Mouse (Mus musculus) liver, embryonic 14.5 days (tissue): ENCODE measurements around the gene Pbrm1. TPM values are rescaled to one million over a fixed set of nuclear protein-coding genes. Genes with fewer than 3 reads are reported as not detected.

ENCODE experiments used
- ATAC-seq: fragments of 200-750 bp; cut with Nextera tagmentation; 2 replicates; pipeline ENCODE4 v1.8.0; 2017; ENCODE audit warnings: moderate number of reproducible peaks, mild to moderate bottlenecking, moderate library complexity; ENCODE audit not compliant: insufficient read depth
- DNase-seq, 3 experiments: peaks; one replicate each; pipeline ENCODE4 v3.0.0-alpha.2; 2012 to 2013; ENCODE audit warnings: low read depth in 3 of 3, low spot score in 3 of 3
- H3K27ac ChIP-seq: fragments of 300-500 bp; sonication (generic); 2 replicates; pipeline ENCODE4 v1.5.1; 2014; ENCODE audit warnings: moderate library complexity, mild to moderate bottlenecking, control low read depth, inconsistent platforms
- H3K27me3 ChIP-seq: fragments of 300-500 bp; sonication (generic); 2 replicates; pipeline ENCODE4 v1.6.1; 2014; ENCODE audit warnings: mild to moderate bottlenecking, low read length, moderate library complexity; ENCODE audit not compliant: control insufficient read depth, insufficient read depth
- H3K36me3 ChIP-seq: fragments of 300-500 bp; sonication (generic); replicated peaks from 2 replicates; pipeline ENCODE4 v1.6.1; 2014; ENCODE audit warnings: low read depth; ENCODE audit not compliant: control insufficient read depth, insufficient read depth
- H3K4me1 ChIP-seq, 2 experiments: fragments of 200-500 bp in 1 of 2; fragments of 300-500 bp in 1 of 2; sonication (generic) in 1 of 2; replicated peaks; 2 replicates each; pipeline ENCODE4 v1.6.1; 2012 to 2014; ENCODE audit warnings: antibody characterized with exemption in 1 of 2, inconsistent platforms in 1 of 2, low read length in 1 of 2; ENCODE audit not compliant: control insufficient read depth in 2 of 2, insufficient read depth in 2 of 2
- H3K4me2 ChIP-seq: fragments of 300-500 bp; sonication (generic); 2 replicates; pipeline ENCODE4 v1.6.1; 2014; ENCODE audit warnings: low read depth, mild to moderate bottlenecking, control low read depth, moderate library complexity
- H3K4me3 ChIP-seq, 2 experiments: fragments of 200-500 bp in 1 of 2; fragments of 300-500 bp in 1 of 2; sonication (generic) in 1 of 2; 2 replicates each; pipeline ENCODE4 v1.5.1; 2012 to 2014; ENCODE audit warnings: low read depth in 2 of 2, low read length in 2 of 2, mild to moderate bottlenecking in 2 of 2, control low read depth in 1 of 2, inconsistent platforms in 1 of 2, moderate library complexity in 1 of 2; ENCODE audit not compliant: insufficient read depth in 1 of 2
- H3K9ac ChIP-seq: fragments of 300-500 bp; sonication (generic); replicated peaks from 2 replicates; pipeline ENCODE4 v1.6.1; 2014; ENCODE audit warnings: mild to moderate bottlenecking, control low read depth, moderate library complexity
- H3K9me3 ChIP-seq: fragments of 300-500 bp; sonication (generic); 2 replicates; pipeline ENCODE4 v1.6.1; 2016; ENCODE audit warnings: low read length, mixed read lengths; ENCODE audit not compliant: control insufficient read depth
- CTCF ChIP-seq: IDR thresholded peaks from 2 replicates; pipeline ENCODE4 v1.5.1; 2016; ENCODE audit warnings: antibody characterized with exemption, low read depth, control low read depth
- EP300 ChIP-seq: IDR thresholded peaks from 2 replicates; pipeline ENCODE4 v1.6.1; 2016; ENCODE audit warnings: antibody characterized with exemption, low read depth
- WGBS: fragments of 180-500 bp; shearing (Covaris S2); extraction: QIAGEN DNeasy Blood & Tissue Kit; methylation state at CpG from one replicate; pipeline ENCODE4 v1.1.7; 2014; ENCODE audit not compliant: insufficient replicate concordance; 5-methylcytosine and 5-hydroxymethylcytosine counted together
- polyA plus RNA-seq, 2 experiments: library from polyadenylated mRNA; depleted of rRNA in 1 of 2; stranded (reverse) in 1 of 2; unstranded in 1 of 2; fragments of >200 nt; fragmentation: Nextera tagmentation in 1 of 2; extraction: Ambion mirVana in 1 of 2; gene quantifications; 2 replicates each; pipeline versions ENCODE4 v1.2.1 to v1.2.3; 2012 to 2014

Pbrm1 gene
- polyA plus RNA-seq, 2 experiments, result 10.3 to 35.3 TPM

DNA sequence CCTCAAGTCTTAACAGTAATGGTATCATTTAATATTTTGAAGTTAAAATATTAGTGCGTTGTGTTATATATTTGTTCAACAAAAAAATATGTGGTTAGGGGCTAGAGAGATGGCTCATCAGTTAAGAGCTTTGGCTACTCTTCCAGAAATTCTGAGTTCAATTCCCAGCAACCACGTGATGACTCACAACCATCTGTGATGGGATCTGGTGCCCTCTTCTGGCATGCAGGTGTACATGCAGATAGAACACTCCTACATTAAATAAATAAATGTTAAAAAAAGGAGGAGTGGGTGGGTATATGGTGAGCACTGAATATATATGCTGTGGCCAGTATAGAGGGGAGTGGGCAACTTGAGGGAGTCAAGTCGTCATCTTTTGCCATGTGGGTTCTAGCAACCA is 6.8 kb downstream of the Pbrm1 start:
- H3K4me1 ChIP-seq, result peaks cover 3 to 7% of the 10 kb centered on the region in 2 experiments; a peak in 3 of 4 replicates
- H3K36me3 ChIP-seq, result peaks cover 64% of the 10 kb centered on the region
- no peak overlapping the region for H3K9ac ChIP-seq
- H3K27me3 ChIP-seq, result no peaks in the 10 kb centered on the region
- no peak overlapping the region for H3K27ac ChIP-seq
- H3K9me3 ChIP-seq, result no peaks in the 10 kb centered on the region
- WGBS, result 67% methylated on average over 3 of the region's 3 CpGs
- ATAC-seq, result no peak
- TF ChIP-seq CTCF (peak; percentile 75), EP300 (0 out of 2 replicates have a peak, but pooled peaks have one; percentile 14)
- no peak overlapping the region for H3K4me3 ChIP-seq
- no peak overlapping the region for H3K4me2 ChIP-seq
- DNase-seq, result no peak

DNA sequence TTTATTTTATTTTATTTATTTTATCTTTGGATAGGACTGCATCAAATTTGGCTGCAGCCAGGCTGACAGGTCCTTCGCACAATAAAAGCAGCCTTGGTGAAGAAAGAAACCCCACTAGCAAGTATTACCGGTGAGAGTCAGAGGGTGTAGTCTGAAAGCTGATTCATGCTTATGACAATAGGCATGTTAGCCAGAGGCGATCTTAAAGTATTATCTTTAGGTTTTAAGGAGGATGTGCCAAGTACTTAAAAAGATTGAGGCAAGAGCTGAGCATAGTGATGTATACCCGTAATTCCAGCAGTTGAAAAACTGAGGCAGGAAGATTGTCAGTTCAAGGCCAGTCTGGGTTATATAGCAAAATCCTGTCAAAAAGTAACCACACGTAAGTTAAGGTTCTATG is 26.4 kb downstream of the Pbrm1 start:
- H3K9ac ChIP-seq, result peak overlapping the region; percentile 38

DNA sequence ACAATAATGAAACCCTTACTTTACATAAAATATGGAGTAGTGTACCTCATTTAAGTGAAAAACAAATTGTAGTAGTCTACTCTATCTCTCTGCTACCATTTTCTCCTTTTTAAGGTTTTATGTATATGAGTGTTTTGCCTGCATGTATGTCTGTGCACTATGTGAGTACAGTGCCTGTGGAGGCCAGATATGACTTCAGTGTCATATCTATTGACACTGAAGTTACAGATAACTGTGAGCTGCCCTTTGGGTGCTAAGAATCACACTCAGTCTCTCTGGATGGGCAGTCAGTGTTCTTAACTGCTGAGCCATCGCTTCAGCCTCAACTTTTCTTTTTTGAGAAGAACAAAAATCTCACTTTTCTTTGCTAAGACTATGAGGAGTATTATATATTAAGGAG is 26.9 kb downstream of the Pbrm1 start:
- Histone ChIP-seq H3K27ac (peak overlapping the region; percentile 91), H3K4me1 (peaks cover 23 to 26% of the 10 kb centered on the region in 2 experiments), H3K36me3 (peaks cover 43% of the 10 kb centered on the region), H3K9ac (no peak overlapping the region), H3K4me2 (peak overlapping the region; percentile 56), H3K9me3 (no peaks in the 10 kb centered on the region), H3K27me3 (no peaks in the 10 kb centered on the region), H3K4me3 (no peak overlapping the region)
- ATAC-seq (peak; percentile 100), DNase-seq (peak; percentile 78 to 84 (median 84))
- WGBS, result 27% methylated on average over 1 of the region's 1 CpGs
- peak; percentile 96 for TF ChIP-seq EP300
- TF ChIP-seq CTCF, result no peak

More for the DNA sequence above, 26.4 kb downstream of the Pbrm1 start:
- ATAC-seq (peak; percentile 68; the same call in 1 of the 2 replicates), DNase-seq (no peak)
- Histone ChIP-seq H3K9me3 (no peaks in the 10 kb centered on the region), H3K4me2 (peak overlapping the region; percentile 42), H3K4me3 (no peak overlapping the region), H3K27ac (peak overlapping the region; percentile 91), H3K27me3 (no peaks in the 10 kb centered on the region), H3K4me1 (peaks cover 23 to 26% of the 10 kb centered on the region in 2 experiments), H3K36me3 (peaks cover 42% of the 10 kb centered on the region)
- TF ChIP-seq EP300 (no peak), CTCF (no peak)
- WGBS, result 50% methylated on average over 5 of the region's 5 CpGs

DNA sequence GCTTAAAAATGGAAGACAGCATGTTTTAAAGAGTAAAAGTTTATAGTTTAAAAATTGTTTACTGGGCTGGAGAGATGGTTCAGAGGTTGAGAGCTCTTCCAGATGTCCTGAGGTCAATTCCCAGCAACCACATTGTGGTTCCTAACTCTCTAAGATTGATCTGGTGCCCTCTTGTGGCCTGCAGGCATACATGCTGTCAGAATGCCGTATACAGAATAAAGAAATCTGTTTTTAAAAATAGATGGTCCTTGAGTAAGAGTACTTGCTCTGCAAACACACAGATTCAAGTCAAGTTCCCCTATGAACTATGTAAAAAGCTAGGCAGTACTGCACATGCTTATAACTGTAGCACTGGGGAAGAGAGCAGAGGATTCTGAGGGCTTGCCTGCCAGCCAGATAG is 43.3 kb downstream of the Pbrm1 start:
- H3K9me3 ChIP-seq, result no peaks in the 10 kb centered on the region
- ATAC-seq (no peak), DNase-seq (no peak)
- H3K27me3 ChIP-seq, result no peaks in the 10 kb centered on the region
- H3K4me3 ChIP-seq, result no peak overlapping the region
- H3K9ac ChIP-seq, result no peak overlapping the region
- H3K36me3 ChIP-seq, result peaks cover 67% of the 10 kb centered on the region
- H3K4me1 ChIP-seq, result no peaks in the 10 kb centered on the region
- TF ChIP-seq CTCF (peak; percentile 71), EP300 (no peak)
- 30% methylated on average over 1 of the region's 1 CpGs for WGBS
- H3K4me2 ChIP-seq, result no peak overlapping the region
- no peak overlapping the region for H3K27ac ChIP-seq

DNA sequence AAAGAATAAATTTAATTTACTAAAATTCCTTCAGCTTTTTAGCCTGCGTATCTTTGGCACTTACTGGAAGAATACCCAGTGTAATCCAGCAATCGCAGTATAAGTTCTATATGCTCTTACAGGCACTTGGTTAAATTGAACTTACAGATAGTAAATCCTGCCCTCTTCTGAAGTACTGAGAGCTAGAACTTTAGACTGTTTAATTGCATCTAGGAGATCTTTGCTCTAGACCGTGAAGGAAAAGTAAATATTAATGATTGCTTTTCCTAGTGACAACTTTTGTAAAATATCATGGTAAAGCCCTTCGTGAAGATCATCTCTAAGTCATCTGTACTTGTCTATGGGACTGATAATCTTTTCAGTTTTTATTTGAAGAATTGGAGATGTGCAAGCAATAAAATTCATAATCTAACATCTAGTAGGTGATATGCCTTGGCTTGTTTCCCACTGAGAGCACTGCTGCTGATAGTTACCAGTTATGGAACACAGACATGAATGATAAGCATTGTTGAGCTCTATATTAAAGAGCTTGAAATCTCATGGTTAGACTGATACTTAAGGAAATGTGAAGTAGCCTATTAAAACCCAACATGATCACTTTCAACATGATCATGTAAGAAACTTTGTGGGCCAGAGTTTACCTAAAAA is 50.3 kb downstream of the Pbrm1 start:
- Histone ChIP-seq H3K4me1 (no peaks in the 10 kb centered on the region), H3K4me3 (no peak overlapping the region), H3K4me2 (no peak overlapping the region), H3K9me3 (no peaks in the 10 kb centered on the region), H3K9ac (no peak overlapping the region), H3K27me3 (no peaks in the 10 kb centered on the region), H3K27ac (no peak overlapping the region), H3K36me3 (peaks cover 48% of the 10 kb centered on the region)
- no peak for DNase-seq
- no peak for TF ChIP-seq EP300
- TF ChIP-seq CTCF, result no peak
- ATAC-seq, result no peak
- WGBS, result 89% methylated on average over 4 of the region's 4 CpGs
